8 mouse cellular contexts compared by ENCODE assay signal in genomic region chr5:144014551-144015311, GRCm38 (mm10). TPM values are rescaled to one million over a fixed set of nuclear protein-coding genes. Genes with fewer than 3 reads are reported as not detected.
DNase-seq lines count a peak whose midpoint lies in the region; ATAC-seq lines count a peak whose summit lies in the region.

Ccz1 (minus strand) TSS chr5:144014877.

- ATAC-seq in forebrain, embryonic 14.5 days, result peak; percentile 100
- peak; percentile 97 for ATAC-seq in neural tube, embryonic 15.5 days (ENCODE audit: low FRiP score)

- H3K4me3 ChIP-seq in forebrain, embryonic 14.5 days (ENCODE audit: low read depth, low read length), result peak within 1 kb of the TSS; percentile 93
- H3K4me3 ChIP-seq in neural tube, embryonic 15.5 days (replicated peaks), result peak within 1 kb of the TSS; percentile 94

- intact Hi-C loops in heart, postnatal 14 days (cut with DNase I), result no loop called here

- peak within 1 kb of the TSS; percentile 54 for H3K4me2 ChIP-seq in forebrain, embryonic 14.5 days (ENCODE audit: low read length)
- peak within 1 kb of the TSS; percentile 59 for H3K4me2 ChIP-seq in neural tube, embryonic 15.5 days

- 0 out of 2 replicates have a peak, but pooled peaks cover 4% of the 10 kb centered on the region for H3K4me1 ChIP-seq in forebrain, embryonic 14.5 days (ENCODE audit: control insufficient read depth, insufficient read depth, low read length)
- H3K4me1 ChIP-seq in neural tube, embryonic 15.5 days, result peaks cover 12% of the 10 kb centered on the region

- no peaks in the 10 kb centered on the region for H3K27me3 ChIP-seq in forebrain, embryonic 14.5 days (replicated peaks; ENCODE audit: control insufficient read depth, insufficient read depth, low read length)
- peaks cover 2% of the 10 kb centered on the region; the same call in 1 of the 2 replicates for H3K27me3 ChIP-seq in neural tube, embryonic 15.5 days (replicated peaks)

- peaks cover 28% of the 10 kb centered on the region for H3K36me3 ChIP-seq in forebrain, embryonic 14.5 days (ENCODE audit: control insufficient read depth, insufficient read depth, low read length)
- H3K36me3 ChIP-seq in neural tube, embryonic 15.5 days, result peaks cover 28% of the 10 kb centered on the region

- H3K9me3 ChIP-seq in forebrain, embryonic 14.5 days (replicated peaks; ENCODE audit: control insufficient read depth, low read length), result no peaks in the 10 kb centered on the region
- H3K9me3 ChIP-seq in neural tube, embryonic 15.5 days (replicated peaks), result no peaks in the 10 kb centered on the region

- WGBS in forebrain, embryonic 14.5 days, result 3% methylated on average over 45 of the region's 47 CpGs
- 3% methylated on average over 47 of the region's 47 CpGs for WGBS in neural tube, embryonic 15.5 days

- H3K9ac ChIP-seq in forebrain, embryonic 14.5 days (ENCODE audit: low read length), result peak within 1 kb of the TSS; percentile 85
- peak within 1 kb of the TSS; percentile 95 for H3K9ac ChIP-seq in neural tube, embryonic 15.5 days (replicated peaks)

- peak within 1 kb of the TSS; percentile 72 for H3K27ac ChIP-seq in forebrain, embryonic 14.5 days (ENCODE audit: low read depth, low read length)
- peak within 1 kb of the TSS; percentile 83 for H3K27ac ChIP-seq in neural tube, embryonic 15.5 days (replicated peaks)

- peak; percentile 92 for DNase-seq in ES-CJ7 (ENCODE audit: low read depth, low spot score)
- DNase-seq in cerebellum, adult 11 months, result peak; percentile 69
- DNase-seq in forebrain, embryonic 14.5 days (ENCODE audit: low spot score), result peak; percentile 94
- peak; percentile 80 to 83 for DNase-seq in heart, postnatal 14 days
- DNase-seq in layer of hippocampus, adult 11-12 months (ENCODE audit: low spot score), result peak; percentile 79
- DNase-seq in lung, adult 18-20 months, result peak; percentile 80 to 83
- DNase-seq in testis, postnatal 14 days (ENCODE audit: low spot score), result peak; percentile 88

RNA-seq across cellular contexts. Expression of gene Ccz1, which starts in this region (rescaled TPM):
- polyA plus RNA-seq in forebrain, embryonic 14.5 days (2014; fragmentation: Nextera tagmentation; extraction: Ambion mirVana), result 93.0 and 98.1 TPM in 2 replicates
- 10 to 100 TPM; 28.8 to 29.6 TPM for total RNA-seq in heart, postnatal 14 days (2021)
- polyA plus RNA-seq in neural tube, embryonic 15.5 days (2015; fragmentation: Nextera tagmentation; extraction: Ambion mirVana), result 76.1 and 77.4 TPM in 2 replicates

Comparison
In these comparisons a context has a peak if more than half of its experiments do, and no peak if none do; other contexts are left out.
1. Peak in every context shown above with its lines: DNase-seq, ATAC-seq, H3K4me3 ChIP-seq and H3K27ac ChIP-seq.